Mouse (Mus musculus) thymus, adult 2 months (tissue): ENCODE measurements around the gene Spats2l. TPM values are rescaled to one million over a fixed set of nuclear protein-coding genes. Genes with fewer than 3 reads are reported as not detected.

Experiments used
- DNase-seq: peaks from one replicate; pipeline ENCODE4 v3.0.0; 2021
- H3K27ac ChIP-seq: fragments of 200-500 bp; 2 replicates; pipeline ENCODE4 v1.5.1; 2012; ENCODE audit warnings: low read length, control low read depth; ENCODE audit not compliant: control insufficient read depth, insufficient read depth
- H3K27me3 ChIP-seq: fragments of 200-500 bp; 2 replicates; pipeline ENCODE4 v1.6.1; 2012; ENCODE audit warnings: mild to moderate bottlenecking, low read length, moderate library complexity, mixed read lengths; ENCODE audit not compliant: control insufficient read depth, insufficient read depth
- H3K36me3 ChIP-seq: fragments of 200-500 bp; 2 replicates; pipeline ENCODE4 v1.6.1; 2012; ENCODE audit warnings: mild to moderate bottlenecking, low read length, moderate library complexity; ENCODE audit not compliant: control insufficient read depth, insufficient read depth
- H3K4me1 ChIP-seq: fragments of 200-500 bp; replicated peaks from 2 replicates; pipeline ENCODE4 v1.6.1; 2012; ENCODE audit warnings: low read length; ENCODE audit not compliant: control insufficient read depth, insufficient read depth
- H3K4me3 ChIP-seq: fragments of 200-500 bp; 2 replicates; pipeline ENCODE4 v1.5.1; 2012; ENCODE audit warnings: mild to moderate bottlenecking, low read length, control low read depth, moderate library complexity; ENCODE audit not compliant: control insufficient read depth, insufficient read depth
- CTCF ChIP-seq: fragments of 200-500 bp; IDR thresholded peaks from 2 replicates; pipeline ENCODE4 v1.5.1; 2012; ENCODE audit warnings: mild to moderate bottlenecking, control low read depth, low read length, moderate library complexity, borderline replicate concordance; ENCODE audit not compliant: control insufficient read depth, poor library complexity, insufficient read depth; ENCODE audit errors: extremely low read depth
- POLR2A ChIP-seq: fragments of 200-500 bp; IDR thresholded peaks from 2 replicates; pipeline ENCODE4 v1.6.1; 2012; ENCODE audit warnings: mild to moderate bottlenecking, low read length, control low read depth, moderate library complexity; ENCODE audit not compliant: control insufficient read depth, poor library complexity, insufficient read depth; ENCODE audit errors: extremely low read depth
- WGBS: fragments of 180-500 bp; shearing (Covaris S2); methylation state at CpG from one replicate; pipeline ENCODE4 v1.1.7; 2018; 5-methylcytosine and 5-hydroxymethylcytosine counted together
- polyA plus RNA-seq: library from polyadenylated mRNA; depleted of rRNA; stranded (reverse); fragments of >200 nt; gene quantifications from 2 replicates; pipeline ENCODE4 v1.2.3, GENCODE M21; 2012

Spats2l gene
- polyA plus RNA-seq, 1 experiment, result 6.1 TPM

GRCm38 (mm10) chr1:57934287-57934686 lies 160.3 kb downstream of the Spats2l start:
- no peak for DNase-seq
- Histone ChIP-seq H3K36me3 (no peaks in the 10 kb centered on the region), H3K27ac (no peak overlapping the region), H3K4me3 (no peak overlapping the region), H3K27me3 (no peaks in the 10 kb centered on the region), H3K4me1 (no peaks in the 10 kb centered on the region)
- WGBS, result 71% methylated on average over 1 of the region's 1 CpGs
- TF ChIP-seq CTCF (no peak), POLR2A (no peak)

- H3K4me3 ChIP-seq, result no peak overlapping the region
- TF ChIP-seq POLR2A, result no peak
- TF ChIP-seq CTCF, result no peak
- WGBS, result 92% methylated on average over 10 of the region's 10 CpGs
- DNase-seq, result no peak
- no peaks in the 10 kb centered on the region for H3K36me3 ChIP-seq
- peaks cover 6% of the 10 kb centered on the region for H3K4me1 ChIP-seq
- no peak overlapping the region for H3K27ac ChIP-seq
- H3K27me3 ChIP-seq, result no peaks in the 10 kb centered on the region
Observed at GRCm38 (mm10) chr1:57940691-57941090, 166.7 kb downstream of the Spats2l start.

GRCm38 (mm10) chr1:57941095-57941494 lies 167.1 kb downstream of the Spats2l start:
- Histone ChIP-seq H3K27me3 (no peaks in the 10 kb centered on the region), H3K4me1 (peaks cover 6% of the 10 kb centered on the region), H3K27ac (no peak overlapping the region), H3K4me3 (no peak overlapping the region), H3K36me3 (no peaks in the 10 kb centered on the region)
- TF ChIP-seq POLR2A (no peak), CTCF (no peak)
- DNase-seq, result no peak
- WGBS, result 88% methylated on average over 7 of the region's 7 CpGs

GRCm38 (mm10) chr1:57941734-57942133 lies 167.8 kb downstream of the Spats2l start:
- Histone ChIP-seq H3K4me1 (peaks cover 6% of the 10 kb centered on the region), H3K4me3 (no peak overlapping the region), H3K27me3 (no peaks in the 10 kb centered on the region), H3K36me3 (no peaks in the 10 kb centered on the region), H3K27ac (no peak overlapping the region)
- TF ChIP-seq CTCF, result no peak
- 88% methylated on average over 11 of the region's 11 CpGs for WGBS
- DNase-seq, result no peak

- no peak for TF ChIP-seq POLR2A
- TF ChIP-seq CTCF, result no peak
- WGBS, result 97% methylated on average over 6 of the region's 6 CpGs
- no peak overlapping the region for H3K27ac ChIP-seq
- H3K4me1 ChIP-seq, result peaks cover 6% of the 10 kb centered on the region
- no peaks in the 10 kb centered on the region for H3K36me3 ChIP-seq
- no peak for DNase-seq
- H3K27me3 ChIP-seq, result no peaks in the 10 kb centered on the region
- H3K4me3 ChIP-seq, result no peak overlapping the region
Observed at GRCm38 (mm10) chr1:57942215-57942614, 168.3 kb downstream of the Spats2l start.

- H3K4me3 ChIP-seq, result no peak overlapping the region
- H3K27ac ChIP-seq, result no peak overlapping the region
- TF ChIP-seq CTCF (no peak), POLR2A (no peak)
- 53% methylated on average over 2 of the region's 2 CpGs for WGBS
- peaks cover 6% of the 10 kb centered on the region for H3K4me1 ChIP-seq
- H3K27me3 ChIP-seq, result no peaks in the 10 kb centered on the region
- no peak for DNase-seq
- no peaks in the 10 kb centered on the region for H3K36me3 ChIP-seq
Observed at GRCm38 (mm10) chr1:57947552-57948347, 173.8 kb downstream of the Spats2l start.

- WGBS, result 3% methylated on average over 1 of the region's 1 CpGs
- peak; percentile 8 for DNase-seq
Observed at GRCm38 (mm10) chr1:57949195-57949594, 175.2 kb downstream of the Spats2l start.

More at GRCm38 (mm10) chr1:57949195-57949594, 175.2 kb downstream of the Spats2l start:
- H3K27ac ChIP-seq, result no peak overlapping the region
- no peak overlapping the region for H3K4me3 ChIP-seq
- no peaks in the 10 kb centered on the region for H3K36me3 ChIP-seq
- TF ChIP-seq CTCF (no peak), POLR2A (no peak)
- peaks cover 10% of the 10 kb centered on the region for H3K4me1 ChIP-seq
- no peaks in the 10 kb centered on the region for H3K27me3 ChIP-seq
